Mouse (Mus musculus) liver, embryonic 14.5 days (tissue): ENCODE data around the gene Nr1i3.

Source experiments
- CTCF ChIP-seq: IDR thresholded peaks from 2 replicates; pipeline ENCODE4 v1.5.1; 2016; ENCODE audit warnings: antibody characterized with exemption, low read depth, control low read depth
- EP300 ChIP-seq: IDR thresholded peaks from 2 replicates; pipeline ENCODE4 v1.6.1; 2016; ENCODE audit warnings: antibody characterized with exemption, low read depth

- no peak for TF ChIP-seq EP300
- TF ChIP-seq CTCF, result no peak
Measured at GRCm38 (mm10) chr1:171189476-171190114, 24.2 kb upstream of the Nr1i3 start.
